29 mouse cellular contexts compared by ENCODE assay signal in genomic region chr15:96966326-96966725, GRCm38 (mm10).
"Had no signal": no experiment of that assay in that cellular context is flagged by ENCODE, and none has a peak within 500 bp of the region (broad histone marks: within the 10 kb centered on the region; RNA-seq: fewer than 3 reads in every experiment).

No protein-coding gene starts in this region.

- H3K9me3 ChIP-seq: heart, embryonic 13.5 days; heart, embryonic 15.5 days; hindbrain, embryonic 10.5 days; hindbrain, embryonic 12.5 days; hindbrain, embryonic 13.5 days; hindbrain, embryonic 15.5 days; intestine, embryonic 15.5 days; kidney, embryonic 15.5 days had no signal

- H3K36me3 ChIP-seq: heart, embryonic 12.5 days; heart, embryonic 13.5 days; heart, embryonic 15.5 days; hindbrain, embryonic 10.5 days; hindbrain, embryonic 12.5 days; hindbrain, embryonic 13.5 days; hindbrain, embryonic 15.5 days; intestine, embryonic 15.5 days; kidney, embryonic 15.5 days had no signal

- DNase-seq: heart, postnatal 10 days; heart, postnatal 14 days; heart, postnatal 36 days; kidney, adult 11 months; kidney, adult 18-20 months; kidney, adult 2 months; kidney, adult 8-10 months; kidney, adult 9 months; kidney, postnatal 10 days; kidney, postnatal 14 days; kidney, postnatal 25 days; kidney, postnatal 36 days; kidney, postnatal 4 days; layer of hippocampus, adult 9-11 months; layer of hippocampus, postnatal 36 days had no signal

- H3K4me1 ChIP-seq: hindbrain, embryonic 10.5 days; hindbrain, embryonic 12.5 days; hindbrain, embryonic 13.5 days; hindbrain, embryonic 15.5 days; intestine, embryonic 15.5 days; kidney, embryonic 15.5 days had no signal

- H3K27me3 ChIP-seq: heart, embryonic 12.5 days; heart, embryonic 13.5 days; heart, embryonic 15.5 days; hindbrain, embryonic 12.5 days; hindbrain, embryonic 13.5 days; hindbrain, embryonic 15.5 days; intestine, embryonic 15.5 days; kidney, embryonic 15.5 days had no signal

- H3K27ac ChIP-seq: heart, embryonic 13.5 days; heart, embryonic 15.5 days; hindbrain, embryonic 10.5 days; hindbrain, embryonic 12.5 days; hindbrain, embryonic 13.5 days; hindbrain, embryonic 14.5 days; hindbrain, embryonic 15.5 days; hindbrain, postnatal 0 days; intestine, embryonic 15.5 days; kidney, embryonic 15.5 days; kidney, postnatal 0 days; layer of hippocampus, adult 2 months; left cerebral cortex, adult 2 months had no signal

- H3K4me3 ChIP-seq: heart, embryonic 12.5 days; heart, embryonic 13.5 days; heart, embryonic 15.5 days; hindbrain, embryonic 10.5 days; hindbrain, embryonic 12.5 days; hindbrain, embryonic 13.5 days; hindbrain, embryonic 15.5 days; intestine, embryonic 15.5 days; kidney, embryonic 15.5 days; layer of hippocampus, adult 2 months; left cerebral cortex, adult 2 months had no signal
